Mouse (Mus musculus): ENCODE data around the gene Uggt1.

Gene Uggt1

GRCm38 (mm10) chr1:36114844-36115243 lies 129.7 kb downstream of the Uggt1 start:
- no peak for DNase-seq (ENCODE audit: low spot score)

- DNase-seq (ENCODE audit: low spot score): no peak
Measured at GRCm38 (mm10) chr1:36113670-36114069, 130.8 kb downstream of the Uggt1 start.

GRCm38 (mm10) chr1:36112665-36113064 lies 131.9 kb downstream of the Uggt1 start:
- DNase-seq (ENCODE audit: low spot score): no peak

- DNase-seq (ENCODE audit: low spot score): no peak
Measured at GRCm38 (mm10) chr1:36109987-36110386, 134.5 kb downstream of the Uggt1 start.

- no peak for DNase-seq (ENCODE audit: low spot score)
Measured at GRCm38 (mm10) chr1:36105917-36106706, 138.4 kb downstream of the Uggt1 start.

- no peak for DNase-seq (ENCODE audit: low spot score)
Measured at GRCm38 (mm10) chr1:36100371-36100770, 144.1 kb downstream of the Uggt1 start.

GRCm38 (mm10) chr1:36098432-36098831 lies 146.1 kb downstream of the Uggt1 start:
- no peak for DNase-seq (ENCODE audit: low spot score)

GRCm38 (mm10) chr1:36095423-36096272 lies 148.9 kb downstream of the Uggt1 start:
- peak; percentile 39 for DNase-seq (ENCODE audit: low spot score)

- no peak for DNase-seq (ENCODE audit: low spot score)
Measured at GRCm38 (mm10) chr1:36093741-36094140, 150.8 kb downstream of the Uggt1 start.

- DNase-seq (ENCODE audit: low spot score): no peak
Measured at GRCm38 (mm10) chr1:36091246-36091645, 153.3 kb downstream of the Uggt1 start.

GRCm38 (mm10) chr1:36090722-36091110 lies 153.8 kb downstream of the Uggt1 start:
- DNase-seq (ENCODE audit: low spot score): no peak

All from urinary bladder, postnatal 25 days (tissue).